Mouse (Mus musculus): ENCODE measurements at regions not wholly inside any gene's neighbourhood (a gene's known extent, or its start where the extent isn't known, plus 50 kb on each side); places are given as distances from the start of the nearest gene placed in this dataset.

GRCm38 (mm10) chr2:138123331-138123730 lies 133.0 kb upstream of the Btbd3 start:
- no peak for DNase-seq

DNA sequence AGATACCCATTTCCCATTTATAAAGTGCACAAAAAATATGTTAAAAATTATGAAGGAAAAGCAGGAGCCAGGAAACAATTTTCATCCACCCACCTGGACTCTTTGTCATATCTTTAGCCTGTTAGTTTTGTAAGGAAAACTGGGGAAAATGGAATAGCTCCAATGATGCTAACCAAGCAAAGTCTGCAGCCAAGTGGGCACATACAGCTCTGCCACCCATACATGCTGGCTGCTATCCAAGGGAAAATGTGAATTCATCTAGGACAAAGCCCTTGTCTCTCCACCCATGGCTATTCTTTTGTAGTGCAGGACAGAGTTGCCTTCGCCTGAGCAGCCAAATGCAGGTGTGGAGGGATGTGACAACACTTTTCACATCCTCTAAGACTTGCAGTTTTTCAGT lies 135.5 kb upstream of the Btbd3 start:
- DNase-seq: no peak

- no peak for DNase-seq
These were observed 136.2 kb upstream of the Btbd3 start for GRCm38 (mm10) chr2:138120131-138120530.

DNA sequence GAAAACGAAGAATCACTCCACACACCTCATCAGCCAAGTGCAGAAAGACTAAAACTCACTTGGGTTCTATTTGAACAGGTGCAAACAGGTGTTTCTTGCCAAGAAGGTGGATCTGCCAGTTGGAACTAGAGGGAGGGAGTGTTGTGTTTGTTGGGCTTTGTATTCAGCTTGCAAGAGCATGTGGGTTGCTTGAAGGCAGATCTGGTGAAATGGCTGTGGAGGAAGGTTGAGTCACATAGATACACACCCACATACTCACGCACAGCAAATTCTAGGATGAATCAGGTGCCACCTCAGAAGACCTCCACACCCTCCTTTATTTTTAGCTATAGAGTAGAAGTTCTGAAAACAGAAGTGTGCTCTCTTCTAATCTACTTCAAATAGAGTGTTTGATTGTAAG lies 156.6 kb upstream of the Btbd3 start:
- DNase-seq: no peak

GRCm38 (mm10) chr2:138085390-138085789 lies 171.0 kb upstream of the Btbd3 start:
- DNase-seq: no peak

DNA sequence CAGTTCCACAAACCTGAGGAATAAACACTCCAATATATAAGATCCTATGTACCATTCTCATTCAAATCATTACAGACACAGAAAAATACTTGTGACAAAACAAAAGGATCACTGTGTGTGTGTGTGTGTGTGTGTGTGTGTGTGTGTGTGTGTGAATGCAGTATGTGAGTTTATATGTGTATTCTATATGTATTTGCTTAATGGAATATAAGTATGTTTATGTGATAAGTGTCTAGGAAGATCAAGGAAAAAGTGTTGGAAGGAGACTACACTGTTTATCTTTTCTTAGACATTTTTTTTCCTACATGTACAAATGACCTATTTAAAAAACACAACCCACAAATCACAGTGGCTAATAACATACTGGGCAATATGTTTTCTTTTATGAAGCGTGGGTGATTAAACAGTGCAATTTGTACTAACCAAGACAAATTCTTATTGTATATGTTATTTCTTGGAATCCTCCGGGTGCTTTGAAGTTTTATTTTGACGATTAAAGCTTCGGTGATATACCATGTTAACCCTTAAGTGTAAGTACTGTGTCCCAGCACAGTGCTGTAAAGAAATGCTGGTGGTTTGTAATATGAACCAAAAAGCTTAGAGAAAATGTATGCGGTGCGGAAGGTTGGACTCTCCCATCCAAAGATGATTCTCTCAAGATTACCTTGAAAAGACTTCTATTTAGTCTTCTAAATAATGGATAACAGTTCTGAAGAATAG lies 171.6 kb upstream of the Btbd3 start:
- no peak for DNase-seq

DNA sequence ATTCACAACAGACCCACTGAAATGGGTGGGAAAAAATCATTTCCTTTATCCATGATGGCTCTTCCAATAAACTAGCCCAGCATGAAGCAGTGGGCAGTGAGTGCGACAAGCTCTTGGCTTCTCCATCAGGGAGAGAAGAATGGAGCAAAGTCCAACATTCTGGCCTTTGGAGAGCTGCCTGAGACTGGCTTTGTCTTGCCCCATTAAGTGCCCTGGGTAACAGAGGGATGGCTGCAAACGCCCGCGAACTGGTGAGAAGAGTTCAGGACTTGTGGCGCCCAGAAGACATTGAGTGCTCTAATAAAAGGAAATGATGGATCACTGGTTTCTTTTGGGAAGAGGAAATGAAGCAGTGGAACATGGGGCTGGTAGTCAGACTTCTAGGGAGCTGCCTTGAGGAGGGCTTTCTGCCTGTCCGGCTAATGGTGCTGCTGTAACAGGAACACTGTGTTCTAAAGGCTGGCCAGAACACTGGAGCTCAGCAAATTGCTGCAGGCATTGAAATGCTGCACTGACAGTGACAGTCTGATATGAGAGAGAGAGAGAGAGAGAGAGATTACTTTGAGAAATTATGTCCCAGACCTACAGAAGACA lies 182.2 kb upstream of the Btbd3 start:
- no peak for DNase-seq

GRCm38 (mm10) chr2:138072165-138072728 lies 184.1 kb upstream of the Btbd3 start:
- DNase-seq: no peak

- DNase-seq: no peak
These were observed 203.3 kb upstream of the Btbd3 start for GRCm38 (mm10) chr2:138053081-138053480.

- no peak for DNase-seq
These were observed 208.0 kb upstream of the Btbd3 start for GRCm38 (mm10) chr2:138048341-138048740.

GRCm38 (mm10) chr2:138047781-138048201 lies 208.6 kb upstream of the Btbd3 start:
- peak; percentile 15 to 33 for DNase-seq

GRCm38 (mm10) chr2:138047361-138047760 lies 209.0 kb upstream of the Btbd3 start:
- DNase-seq: no peak

DNA sequence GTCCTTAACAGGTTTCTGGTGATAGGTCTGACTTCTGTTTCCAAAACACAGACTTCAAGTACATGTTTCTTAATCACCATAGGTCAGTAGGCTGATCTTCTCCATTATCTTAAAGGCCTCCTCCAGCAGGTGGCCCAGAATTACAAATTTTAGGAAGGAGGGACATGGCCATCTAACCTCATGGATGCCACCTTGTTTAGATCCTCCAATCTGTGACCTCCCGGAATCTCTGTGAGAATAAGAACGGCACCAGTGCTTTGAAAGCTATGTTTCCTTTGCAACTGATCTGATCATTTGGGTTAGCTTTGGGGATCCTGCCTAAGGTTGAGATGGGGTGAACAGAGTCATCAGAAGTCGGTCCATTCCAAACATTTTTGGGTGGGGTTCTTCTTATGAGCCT lies 209.4 kb upstream of the Btbd3 start:
- no peak for DNase-seq

DNA sequence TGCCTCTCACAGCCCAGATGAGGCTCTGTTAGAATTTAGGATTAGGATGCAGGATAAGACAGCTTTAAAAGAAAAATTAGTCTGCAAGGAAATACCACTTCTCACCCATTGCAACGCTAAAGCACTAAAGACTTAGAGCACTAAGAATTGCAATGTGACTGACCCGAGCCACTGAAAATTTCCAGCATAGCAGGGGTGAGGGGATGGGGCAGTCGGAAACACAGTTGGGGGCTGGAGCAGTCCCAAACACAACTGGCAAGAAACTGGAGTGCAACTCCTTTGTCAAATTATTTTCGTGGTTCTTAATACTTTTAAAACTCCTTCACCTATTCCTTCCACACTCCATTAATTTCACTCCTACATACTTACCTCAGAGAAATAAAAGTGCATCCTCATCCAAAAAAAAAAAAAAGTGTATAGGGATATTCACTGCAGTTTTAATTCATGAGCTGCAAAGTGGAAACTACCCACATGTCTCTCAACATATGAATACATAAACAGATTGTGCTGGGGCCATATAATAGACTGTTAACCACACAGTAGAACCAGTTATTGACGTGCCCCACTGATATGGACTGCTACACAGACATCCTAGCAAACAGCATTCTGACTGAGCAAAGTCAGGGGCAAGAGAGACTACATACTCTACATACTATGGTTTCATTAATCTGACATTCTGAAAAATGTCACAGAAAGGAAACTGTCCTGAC lies 210.3 kb upstream of the Btbd3 start:
- no peak for DNase-seq

- peak in 1 of 2 experiments; percentile 17 for DNase-seq
These were observed 215.7 kb upstream of the Btbd3 start for GRCm38 (mm10) chr2:138040706-138041105.

DNA sequence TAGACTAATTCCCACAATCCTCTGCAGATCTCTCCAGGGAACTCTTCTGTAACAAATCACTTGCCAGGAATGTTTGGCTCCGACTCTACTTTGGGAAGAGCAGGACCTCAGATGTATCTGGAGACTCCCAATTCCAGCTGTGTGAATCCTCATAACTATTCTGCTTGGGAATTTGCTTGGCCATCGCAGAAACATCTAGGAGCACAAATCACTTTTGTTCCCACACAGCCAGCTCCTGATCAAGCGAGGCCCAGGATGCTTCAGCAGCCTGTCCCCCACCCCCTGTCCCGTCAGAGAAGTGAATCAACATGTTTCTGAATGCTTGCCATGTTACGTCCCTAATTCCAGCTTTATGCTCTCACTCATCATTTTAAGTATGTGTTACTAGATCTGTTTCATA lies 216.1 kb upstream of the Btbd3 start:
- DNase-seq: peak; percentile 50 to 69

DNA sequence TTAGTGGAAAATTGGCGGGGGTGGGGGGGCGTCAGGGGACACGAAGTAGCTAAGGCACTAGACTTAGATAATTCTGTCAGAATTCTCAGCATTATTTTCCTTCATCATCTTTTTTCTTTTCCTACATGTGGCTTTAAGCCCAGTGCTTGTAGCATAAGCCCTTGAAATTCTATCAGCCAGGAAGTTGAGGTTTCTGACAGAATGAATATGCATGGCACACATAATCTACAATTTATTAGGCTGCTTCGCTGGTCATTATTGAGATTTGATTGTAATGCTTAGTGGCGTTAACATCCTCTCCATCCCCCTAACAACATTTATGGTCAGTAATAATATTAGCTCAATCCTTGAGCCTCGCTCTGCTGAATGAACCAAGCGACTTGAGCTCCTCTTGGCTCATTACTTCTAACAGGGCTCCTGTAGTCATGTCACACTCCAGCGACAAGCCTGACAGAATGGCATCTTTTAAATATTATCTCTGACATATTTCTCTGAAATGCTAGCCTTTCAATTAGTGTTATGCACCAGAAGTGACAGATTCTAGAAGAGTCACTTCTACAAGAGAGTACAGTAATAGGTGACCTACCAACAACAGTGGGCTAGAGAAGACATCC lies 222.1 kb upstream of the Btbd3 start:
- no peak for DNase-seq

GRCm38 (mm10) chr2:138033379-138034122 lies 222.8 kb upstream of the Btbd3 start:
- peak; percentile 85 to 86 for DNase-seq

- no peak for DNase-seq
These were observed 229.0 kb upstream of the Btbd3 start for GRCm38 (mm10) chr2:138027411-138027810.

DNA sequence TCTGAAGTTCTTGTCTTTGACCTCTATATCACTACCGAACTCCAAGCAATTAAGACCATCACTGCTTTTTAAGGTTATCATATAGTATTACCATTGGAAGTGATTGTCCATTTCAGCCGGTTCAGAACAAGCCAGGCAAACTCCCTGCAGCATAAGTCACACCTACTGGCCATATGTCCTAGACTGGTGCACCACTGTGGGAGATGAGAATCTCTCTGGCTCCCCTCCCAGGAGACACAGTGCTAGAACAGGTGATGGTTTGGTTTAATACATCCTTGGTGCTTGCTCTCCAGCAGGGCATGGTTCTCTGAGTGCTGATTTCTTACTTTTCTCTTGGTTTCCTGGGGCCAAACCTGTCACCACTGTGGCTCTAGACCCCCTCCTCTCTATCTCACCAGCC lies 232.8 kb upstream of the Btbd3 start:
- no peak for DNase-seq

DNA sequence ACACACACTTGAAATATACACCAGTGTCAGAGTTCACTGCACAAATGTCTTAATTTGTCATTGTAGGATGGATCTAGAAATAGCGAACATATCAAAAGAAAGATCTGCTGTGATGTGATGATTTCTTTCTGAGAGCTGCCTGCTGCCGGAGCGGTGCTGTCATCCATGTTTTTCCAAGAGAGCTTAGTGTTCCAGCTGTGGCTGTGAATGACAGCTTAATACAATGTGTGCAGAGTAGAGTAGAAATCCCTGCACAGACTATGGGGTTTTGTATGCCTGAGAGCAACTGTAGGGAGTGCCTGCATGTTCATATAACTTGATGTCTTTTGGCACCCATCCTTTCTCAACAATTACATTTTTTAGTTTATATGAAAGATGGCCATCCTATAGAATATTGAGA lies 274.6 kb upstream of the Btbd3 start:
- DNase-seq: no peak

DNA sequence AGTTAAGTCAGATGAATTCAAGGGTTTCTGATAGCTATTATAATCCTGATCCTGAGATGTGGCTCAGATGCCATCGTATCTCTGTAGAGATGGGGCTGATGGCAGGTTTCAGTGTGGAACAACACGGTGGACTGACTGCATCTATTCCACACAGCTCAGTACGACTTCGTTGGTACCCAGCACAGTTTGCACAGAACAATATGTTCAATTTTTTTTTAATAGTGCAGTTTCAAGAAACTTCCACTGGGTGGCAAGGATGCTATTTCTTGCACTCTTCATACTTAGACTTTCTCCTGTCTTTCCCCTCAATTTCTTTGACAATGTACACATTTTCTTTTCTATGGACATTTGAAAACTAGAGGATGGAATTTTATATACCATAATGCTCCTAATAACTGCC lies 278.6 kb upstream of the Btbd3 start:
- no peak for DNase-seq

DNA sequence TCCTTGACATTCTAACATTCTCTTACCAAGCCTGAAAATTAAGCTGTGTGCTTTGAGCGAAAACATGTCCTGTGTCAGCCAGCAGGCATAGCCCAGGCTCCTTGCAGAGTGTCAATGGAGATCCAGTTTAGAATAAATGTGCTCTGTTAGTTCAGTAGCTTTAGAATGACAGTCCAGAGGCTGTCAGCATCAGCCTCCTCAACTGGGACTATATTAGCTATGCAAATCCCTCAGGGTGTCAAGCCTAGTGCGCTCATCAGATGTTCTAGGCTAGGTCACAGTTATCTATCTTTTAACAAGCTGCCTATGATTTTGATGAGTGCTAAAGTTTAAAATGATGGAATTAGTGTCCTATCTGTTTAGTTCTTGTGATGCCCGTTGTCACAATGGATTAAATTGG lies 281.7 kb upstream of the Btbd3 start:
- DNase-seq: no peak
